Mouse (Mus musculus) spleen, adult 2 months (tissue): ENCODE results near the gene Gjb2. TPM values are rescaled to one million over a fixed set of nuclear protein-coding genes. Genes with fewer than 3 reads are reported as not detected.
A peak's percentile ranks its signal among the peaks of the same experiment; 100 is the strongest.

ENCODE experiments used
- DNase-seq, 2 experiments: peaks; one replicate each; pipeline versions ENCODE4 v3.0.0 to v3.0.0-alpha.2; 2012 to 2021; ENCODE audit warnings: low spot score in 2 of 2, low read depth in 1 of 2
- H3K27ac ChIP-seq: fragments of 200-500 bp; 2 replicates; pipeline ENCODE4 v1.5.1; 2012; ENCODE audit warnings: low read length, inconsistent platforms; ENCODE audit not compliant: insufficient read depth
- H3K27me3 ChIP-seq: fragments of 200-500 bp; 2 replicates; pipeline ENCODE4 v1.6.1; 2012; ENCODE audit warnings: mild to moderate bottlenecking, moderate library complexity, low read length, inconsistent platforms; ENCODE audit not compliant: control insufficient read depth, insufficient read depth
- H3K36me3 ChIP-seq: fragments of 200-500 bp; 2 replicates; pipeline ENCODE4 v1.6.1; 2012; ENCODE audit warnings: mild to moderate bottlenecking, low read length, inconsistent platforms; ENCODE audit not compliant: control insufficient read depth, insufficient read depth
- H3K4me1 ChIP-seq: fragments of 200-500 bp; 2 replicates; pipeline ENCODE4 v1.6.1; 2011; ENCODE audit warnings: inconsistent platforms; ENCODE audit not compliant: control insufficient read depth, insufficient read depth, insufficient read length
- H3K4me3 ChIP-seq: fragments of 200-500 bp; 2 replicates; pipeline ENCODE4 v1.5.1; 2011; ENCODE audit warnings: mild to moderate bottlenecking, inconsistent platforms; ENCODE audit not compliant: insufficient read depth, insufficient read length; ENCODE audit errors: extremely low read depth
- CTCF ChIP-seq: fragments of 200-500 bp; IDR thresholded peaks from 2 replicates; pipeline ENCODE4 v1.5.1; 2011; ENCODE audit warnings: mild to moderate bottlenecking, inconsistent platforms; ENCODE audit not compliant: insufficient read depth, insufficient read length, insufficient replicate concordance; ENCODE audit errors: extremely low read depth
- POLR2A ChIP-seq: fragments of 200-500 bp; IDR thresholded peaks from 2 replicates; pipeline ENCODE4 v1.6.1; 2011; ENCODE audit warnings: low read depth, low read length, inconsistent platforms
- WGBS: fragments of 180-500 bp; shearing (Covaris S2); methylation state at CpG from one replicate; pipeline ENCODE4 v1.1.7; 2018; 5-methylcytosine and 5-hydroxymethylcytosine counted together
- polyA plus RNA-seq: library from polyadenylated mRNA; depleted of rRNA; stranded (reverse); fragments of >200 nt; gene quantifications from 2 replicates; pipeline ENCODE4 v1.2.3, GENCODE M21; 2012

Gene Gjb2
- polyA plus RNA-seq, 1 experiment: 0.49 TPM

DNA sequence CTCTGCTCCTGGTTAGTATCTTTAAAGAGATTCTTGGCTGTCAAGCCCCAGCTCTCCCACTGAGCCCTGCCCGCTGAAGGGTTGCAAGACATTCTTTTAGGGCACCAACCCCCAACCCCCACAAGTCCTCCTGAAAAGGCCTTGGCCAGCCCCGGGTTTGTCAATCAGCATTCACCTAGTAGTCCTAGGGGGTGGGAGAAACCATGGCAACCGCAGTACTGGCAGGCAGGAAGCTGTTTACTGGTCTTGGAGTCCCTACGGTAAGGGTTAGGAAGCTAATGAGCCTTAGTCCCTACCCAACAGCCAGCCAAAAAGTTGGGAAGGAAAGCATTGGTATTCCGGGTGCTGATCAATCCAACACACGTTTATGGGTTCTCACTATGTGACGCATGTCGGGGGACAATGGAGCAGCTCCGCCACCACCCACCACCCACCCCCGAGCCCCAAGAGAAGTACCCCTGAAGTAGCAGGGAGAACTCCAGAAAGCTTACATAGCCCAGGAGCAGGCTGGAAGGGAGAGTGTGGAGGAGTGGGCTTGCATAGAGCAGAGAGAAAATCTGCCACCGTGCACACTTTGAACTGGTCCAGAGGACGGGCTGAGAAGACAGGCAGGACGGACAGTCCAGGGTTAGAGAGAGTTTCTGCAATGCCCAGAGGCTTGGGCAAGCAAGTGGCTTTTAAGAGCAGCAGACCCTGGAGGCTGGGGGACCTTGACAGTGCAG is 11.5 kb upstream of the Gjb2 start, which contains the start of gene Gm4491:
Gene Gm4491, minus strand, starts transcription at position 61 of the 722 bp plus-strand sequence.
- DNase-seq: no peak
- H3K36me3 ChIP-seq: no peaks in the 10 kb centered on the region
- no peaks in the 10 kb centered on the region for H3K4me1 ChIP-seq
- H3K4me3 ChIP-seq: no peak within 1 kb of the TSS
- 53% methylated on average over 13 of the region's 13 CpGs for WGBS
- TF ChIP-seq CTCF: no peak
- TF ChIP-seq POLR2A: no peak
- H3K27me3 ChIP-seq: 0 out of 2 replicates have a peak, but pooled peaks cover 1% of the 10 kb centered on the region
- H3K27ac ChIP-seq: no peak within 1 kb of the TSS

DNA sequence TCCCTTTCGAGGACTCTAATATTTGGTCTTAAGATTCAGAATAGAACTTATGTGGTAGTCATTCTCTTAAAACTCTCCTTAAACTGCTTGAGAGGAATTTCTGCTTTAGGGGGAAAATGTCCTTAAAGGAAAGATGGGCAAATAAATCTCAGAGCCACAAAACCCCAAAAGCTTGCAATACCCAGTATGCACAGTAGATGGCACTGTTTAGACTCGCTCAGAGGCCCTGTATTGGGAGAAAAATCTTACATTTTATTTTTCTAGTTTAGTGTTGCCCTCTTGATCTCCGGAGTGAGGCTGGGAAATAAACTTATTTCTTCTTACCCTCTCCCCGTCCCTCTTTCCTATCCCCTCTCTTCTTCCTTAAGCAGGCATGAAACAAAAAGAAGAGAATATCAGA is 4.7 kb upstream of the Gjb2 start:
- H3K36me3 ChIP-seq: no peaks in the 10 kb centered on the region
- H3K27me3 ChIP-seq: peaks cover 12% of the 10 kb centered on the region
- WGBS: 10% methylated on average over 4 of the region's 4 CpGs
- H3K27ac ChIP-seq: no peak overlapping the region
- TF ChIP-seq CTCF (peak; percentile 35; the same call in 1 of the 2 replicates), POLR2A (no peak)
- DNase-seq: peak; percentile 8 to 10
- H3K4me3 ChIP-seq: no peak overlapping the region
- H3K4me1 ChIP-seq: no peaks in the 10 kb centered on the region; the same call in 1 of the 2 replicates

- no peak for DNase-seq
- 73% methylated on average over 5 of the region's 5 CpGs for WGBS
- H3K4me3 ChIP-seq: no peak overlapping the region
- no peak overlapping the region for H3K27ac ChIP-seq
- H3K4me1 ChIP-seq: no peaks in the 10 kb centered on the region; the same call in 1 of the 2 replicates
- no peaks in the 10 kb centered on the region for H3K36me3 ChIP-seq
- H3K27me3 ChIP-seq: peaks cover 16% of the 10 kb centered on the region
- no peak for TF ChIP-seq CTCF
- no peak for TF ChIP-seq POLR2A
Measured at GRCm38 (mm10) chr14:57107916-57108315, 3.4 kb upstream of the Gjb2 start.

DNA sequence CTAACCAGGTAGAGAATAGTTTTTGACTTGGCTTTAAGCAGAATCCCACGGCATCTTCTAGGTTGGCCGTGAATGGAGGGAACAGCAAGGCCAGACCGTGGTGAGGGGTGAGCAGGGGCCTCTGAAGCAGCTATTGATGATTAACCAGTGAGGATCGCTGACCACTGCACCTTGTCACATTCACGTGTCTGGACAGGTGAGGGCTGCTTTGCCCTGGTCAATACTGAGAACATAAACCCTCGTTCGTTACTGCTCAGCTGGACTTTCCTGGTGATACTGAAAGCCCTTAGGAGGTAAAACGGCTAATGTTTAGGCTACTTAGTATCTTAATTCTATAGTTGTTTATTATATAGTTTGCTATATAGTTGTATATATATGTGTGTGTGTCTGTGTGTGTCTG is 2.6 kb upstream of the Gjb2 start:
- Histone ChIP-seq H3K36me3 (no peaks in the 10 kb centered on the region), H3K27me3 (peaks cover 16% of the 10 kb centered on the region), H3K4me3 (no peak overlapping the region), H3K4me1 (no peaks in the 10 kb centered on the region; the same call in 1 of the 2 replicates), H3K27ac (no peak overlapping the region)
- WGBS: 84% methylated on average over 8 of the region's 8 CpGs
- no peak for DNase-seq
- TF ChIP-seq CTCF (no peak), POLR2A (no peak)

- Histone ChIP-seq H3K4me1 (no peaks in the 10 kb centered on the region; the same call in 1 of the 2 replicates), H3K36me3 (no peaks in the 10 kb centered on the region), H3K4me3 (no peak overlapping the region), H3K27ac (no peak overlapping the region), H3K27me3 (peaks cover 16% of the 10 kb centered on the region)
- 58% methylated on average over 11 of the region's 11 CpGs for WGBS
- TF ChIP-seq CTCF (no peak), POLR2A (no peak)
- no peak for DNase-seq
Measured at GRCm38 (mm10) chr14:57105721-57106120, 1.2 kb upstream of the Gjb2 start.

DNA sequence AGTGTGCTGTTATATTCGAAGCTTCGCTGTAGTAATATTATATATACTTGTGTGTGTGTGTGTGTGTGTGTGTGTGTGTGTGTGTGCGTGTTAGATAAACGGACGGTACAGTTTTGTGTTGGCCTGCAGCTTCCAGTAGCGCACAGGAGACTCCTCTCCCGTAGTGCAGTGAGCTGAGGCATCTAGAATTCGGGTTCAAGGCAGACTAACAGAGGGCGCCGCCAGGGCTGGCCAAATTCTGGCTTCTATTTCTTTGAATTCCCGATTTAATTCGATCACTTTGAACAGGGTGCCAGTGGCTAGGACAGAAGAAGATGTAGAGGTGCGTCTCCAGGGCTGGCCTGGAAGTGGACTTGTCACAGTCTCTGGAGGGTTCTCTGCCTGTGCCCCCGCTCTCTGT is 609 bp upstream of the Gjb2 start:
- H3K36me3 ChIP-seq: no peaks in the 10 kb centered on the region
- TF ChIP-seq CTCF: no peak
- TF ChIP-seq POLR2A: no peak
- H3K27me3 ChIP-seq: peaks cover 16% of the 10 kb centered on the region
- H3K4me1 ChIP-seq: no peaks in the 10 kb centered on the region; the same call in 1 of the 2 replicates
- 16% methylated on average over 14 of the region's 14 CpGs for WGBS
- DNase-seq: no peak
- H3K4me3 ChIP-seq: no peak overlapping the region
- no peak overlapping the region for H3K27ac ChIP-seq

- Histone ChIP-seq H3K4me3 (peak overlapping the region; percentile 46; the same call in 1 of the 2 replicates), H3K27ac (no peak overlapping the region), H3K4me1 (no peaks in the 10 kb centered on the region; the same call in 1 of the 2 replicates), H3K36me3 (no peaks in the 10 kb centered on the region), H3K27me3 (peaks cover 16% of the 10 kb centered on the region)
- no peak for TF ChIP-seq POLR2A
- no peak for TF ChIP-seq CTCF
- 8% methylated on average over 22 of the region's 22 CpGs for WGBS
- no peak for DNase-seq
Measured at GRCm38 (mm10) chr14:57103711-57104105, 794 bp downstream of the Gjb2 start.
